Mouse (Mus musculus) small intestine, adult 2 months (tissue): ENCODE measurements around the gene Arrb1.

Experiments
- CTCF ChIP-seq: fragments of 200-500 bp; IDR thresholded peaks from 2 replicates; pipeline ENCODE4 v1.5.1; 2012; ENCODE audit warnings: low read depth, mild to moderate bottlenecking, control low read depth, inconsistent platforms, low read length, moderate library complexity, mixed read lengths; ENCODE audit not compliant: insufficient replicate concordance, insufficient read length; ENCODE audit errors: extremely low read depth
- POLR2A ChIP-seq: fragments of 200-500 bp; IDR thresholded peaks from 2 replicates; pipeline ENCODE4 v1.6.1; 2012; ENCODE audit warnings: low read depth, mild to moderate bottlenecking, control low read depth, inconsistent platforms, low read length, moderate library complexity

- TF ChIP-seq POLR2A (no peak), CTCF (no peak)
These were observed 6.7 kb upstream of the Arrb1 start for GRCm38 (mm10) chr7:99528547-99528946.
